Mouse (Mus musculus) MEL (cell line): ENCODE data around the gene Fbh1. TPM values are rescaled to one million over a fixed set of nuclear protein-coding genes. Genes with fewer than 3 reads are reported as not detected.

Source experiments
- DNase-seq: peaks from one replicate; pipeline ENCODE4 v3.0.0; 2011; ENCODE audit warnings: low read depth, low spot score
- H3K27ac ChIP-seq: 2 replicates; pipeline ENCODE4 v1.5.1; 2012; ENCODE audit warnings: low read depth, mild to moderate bottlenecking, control low read depth, low read length, moderate library complexity; ENCODE audit not compliant: control insufficient read depth
- H3K27me3 ChIP-seq, 2 experiments: fragments of 150-350 bp in 1 of 2; sonication (generic) in 1 of 2; 2 replicates each; pipeline ENCODE4 v1.6.1; 2012; ENCODE audit warnings: low read length in 2 of 2, mild to moderate bottlenecking in 2 of 2, improper control_type of control experiment in 1 of 2, moderate library complexity in 1 of 2; ENCODE audit not compliant: insufficient read depth in 2 of 2, control insufficient read depth in 1 of 2
- H3K36me3 ChIP-seq, 2 experiments: 2 replicates each; pipeline ENCODE4 v1.6.1; 2012 to 2014; ENCODE audit warnings: low read length in 2 of 2, improper control_type of control experiment in 1 of 2, inconsistent platforms in 1 of 2, mild to moderate bottlenecking in 1 of 2; ENCODE audit not compliant: insufficient read depth in 2 of 2, control insufficient read depth in 1 of 2
- H3K4me1 ChIP-seq, 2 experiments: fragments of 150-350 bp in 1 of 2; sonication (generic) in 1 of 2; 2 replicates each; pipeline ENCODE4 v1.6.1; 2012; ENCODE audit warnings: low read length in 2 of 2, improper control_type of control experiment in 1 of 2, mild to moderate bottlenecking in 1 of 2; ENCODE audit not compliant: insufficient read depth in 2 of 2, control insufficient read depth in 1 of 2
- H3K4me3 ChIP-seq, 2 experiments: fragments of 150-350 bp in 1 of 2; sonication (generic) in 1 of 2; 2 replicates each; pipeline ENCODE4 v1.5.1; 2012; ENCODE audit warnings: low read depth in 2 of 2, low read length in 2 of 2, mild to moderate bottlenecking in 2 of 2, moderate library complexity in 2 of 2, control low read depth in 1 of 2, improper control_type of control experiment in 1 of 2; ENCODE audit not compliant: control insufficient read depth in 1 of 2, insufficient read depth in 1 of 2
- H3K79me2 ChIP-seq: 2 replicates; pipeline ENCODE4 v1.6.1; 2012; ENCODE audit warnings: mild to moderate bottlenecking, low read length, moderate library complexity; ENCODE audit not compliant: control insufficient read depth, poor library complexity, insufficient read depth
- H3K9ac ChIP-seq: 2 replicates; pipeline ENCODE4 v1.6.1; 2012; ENCODE audit warnings: low read depth, mild to moderate bottlenecking, control low read depth, low read length, moderate library complexity; ENCODE audit not compliant: control insufficient read depth, poor library complexity, severe bottlenecking
- H3K9me3 ChIP-seq: fragments of 150-350 bp; sonication (generic); replicated peaks from 2 replicates; pipeline ENCODE4 v1.6.1; 2012; ENCODE audit warnings: mild to moderate bottlenecking, low read length, improper control_type of control experiment, moderate library complexity; ENCODE audit not compliant: insufficient read depth
- CHD1 ChIP-seq: IDR thresholded peaks from 2 replicates; pipeline ENCODE4 v1.6.1; 2012; ENCODE audit warnings: low read depth, mild to moderate bottlenecking, inconsistent platforms, low read length, improper control_type of control experiment
- CHD2 ChIP-seq: IDR thresholded peaks from 2 replicates; pipeline ENCODE4 v1.6.1; 2011; ENCODE audit warnings: low read length, improper control_type of control experiment
- CTCF ChIP-seq, 3 experiments: IDR thresholded peaks in 2 of 3; conservative IDR thresholded peaks in 1 of 3; 2 replicates each; pipeline ENCODE4 v1.5.1; 2011 to 2012; ENCODE audit warnings: low read length in 3 of 3, low read depth in 2 of 3, mild to moderate bottlenecking in 2 of 3, improper control_type of control experiment in 1 of 3, inconsistent platforms in 1 of 3, mixed read lengths in 1 of 3, moderate library complexity in 1 of 3; ENCODE audit not compliant: control insufficient read depth in 1 of 3, insufficient read depth in 1 of 3, poor library complexity in 1 of 3, severe bottlenecking in 1 of 3
- E2F4 ChIP-seq: IDR thresholded peaks from 2 replicates; pipeline ENCODE4 v1.6.1; 2011; ENCODE audit warnings: low read depth, low read length, improper control_type of control experiment, borderline replicate concordance
- ELF1 ChIP-seq: IDR thresholded peaks from 2 replicates; pipeline ENCODE4 v1.6.1; 2014; ENCODE audit warnings: low read depth, mild to moderate bottlenecking, inconsistent platforms, low read length, improper control_type of control experiment, moderate library complexity
- EP300 ChIP-seq, 2 experiments: IDR thresholded peaks; 2 replicates each; pipeline ENCODE4 v1.6.1; 2011; ENCODE audit warnings: improper control_type of control experiment in 2 of 2, low read length in 2 of 2, low read depth in 1 of 2, mild to moderate bottlenecking in 1 of 2
- ETS1 ChIP-seq: IDR thresholded peaks from 2 replicates; pipeline ENCODE4 v1.6.1; 2012; ENCODE audit warnings: low read depth, mild to moderate bottlenecking, inconsistent platforms, low read length, improper control_type of control experiment, moderate library complexity
- HCFC1 ChIP-seq: IDR thresholded peaks from 2 replicates; pipeline ENCODE4 v1.6.1; 2012; ENCODE audit warnings: low read depth, mild to moderate bottlenecking, inconsistent platforms, low read length, improper control_type of control experiment, moderate library complexity
- JUND ChIP-seq: IDR thresholded peaks from 2 replicates; pipeline ENCODE4 v1.6.1; 2011; ENCODE audit warnings: low read depth, mild to moderate bottlenecking, improper control_type of control experiment, low read length
- KAT2A ChIP-seq: conservative IDR thresholded peaks from 2 replicates; pipeline ENCODE4 v1.6.1; 2012; ENCODE audit warnings: low read depth, low read length, improper control_type of control experiment, inconsistent platforms
- MAFK ChIP-seq: IDR thresholded peaks from 2 replicates; pipeline ENCODE4 v1.6.1; 2011; ENCODE audit warnings: low read depth, mild to moderate bottlenecking, low read length, improper control_type of control experiment, borderline replicate concordance
- MAX ChIP-seq: IDR thresholded peaks from 2 replicates; pipeline ENCODE4 v1.6.1; 2011; ENCODE audit warnings: low read length, improper control_type of control experiment
- MEF2A ChIP-seq: IDR thresholded peaks from 2 replicates; pipeline ENCODE4 v1.6.1; 2014; ENCODE audit warnings: low read depth, mild to moderate bottlenecking, inconsistent platforms, low read length, improper control_type of control experiment; ENCODE audit not compliant: poor library complexity, insufficient replicate concordance, severe bottlenecking; ENCODE audit errors: extremely low read depth
- MXI1 ChIP-seq: IDR thresholded peaks from 2 replicates; pipeline ENCODE4 v1.6.1; 2011; ENCODE audit warnings: mild to moderate bottlenecking, low read depth, low read length, improper control_type of control experiment
- POLR2AphosphoS2 ChIP-seq: IDR thresholded peaks from 2 replicates; pipeline ENCODE4 v1.6.1; 2011; ENCODE audit warnings: low read length, improper control_type of control experiment
- RAD21 ChIP-seq: IDR thresholded peaks from 2 replicates; pipeline ENCODE4 v1.6.1; 2011; ENCODE audit warnings: mild to moderate bottlenecking, low read depth, low read length, improper control_type of control experiment
- RCOR1 ChIP-seq: IDR thresholded peaks from 2 replicates; pipeline ENCODE4 v1.6.1; 2012; ENCODE audit warnings: low read depth, mild to moderate bottlenecking, inconsistent platforms, low read length, improper control_type of control experiment
- SMC3 ChIP-seq: IDR thresholded peaks from 2 replicates; pipeline ENCODE4 v1.6.1; 2011; ENCODE audit warnings: low read depth, low read length, improper control_type of control experiment
- TBP ChIP-seq: IDR thresholded peaks from 2 replicates; pipeline ENCODE4 v1.8.0; 2011; ENCODE audit warnings: low read depth, low read length, improper control_type of control experiment
- TCF12 ChIP-seq: IDR thresholded peaks from 2 replicates; pipeline ENCODE4 v1.6.1; 2014; ENCODE audit warnings: low read depth, mild to moderate bottlenecking, inconsistent platforms, low read length, improper control_type of control experiment, moderate library complexity
- UBTF ChIP-seq: IDR thresholded peaks from 2 replicates; pipeline ENCODE4 v1.6.1; 2012; ENCODE audit warnings: low read depth, mild to moderate bottlenecking, inconsistent platforms, low read length, improper control_type of control experiment, moderate library complexity, borderline replicate concordance; ENCODE audit not compliant: insufficient read depth
- USF1 ChIP-seq: IDR thresholded peaks from 2 replicates; pipeline ENCODE4 v1.6.1; 2014; ENCODE audit warnings: low read depth, mild to moderate bottlenecking, inconsistent platforms, low read length, improper control_type of control experiment, moderate library complexity
- USF2 ChIP-seq, 2 experiments: IDR thresholded peaks; 2 replicates each; pipeline ENCODE4 v1.6.1; 2011 to 2012; ENCODE audit warnings: improper control_type of control experiment in 2 of 2, low read length in 2 of 2, borderline replicate concordance in 1 of 2, inconsistent platforms in 1 of 2, low read depth in 1 of 2, mild to moderate bottlenecking in 1 of 2; ENCODE audit not compliant: insufficient read depth in 1 of 2
- ZKSCAN1 ChIP-seq: IDR thresholded peaks from 2 replicates; pipeline ENCODE4 v1.6.1; 2012; ENCODE audit warnings: low read depth, mild to moderate bottlenecking, inconsistent platforms, low read length, improper control_type of control experiment, moderate library complexity
- ZMIZ1 ChIP-seq: IDR thresholded peaks from 2 replicates; pipeline ENCODE4 v1.6.1; 2012; ENCODE audit warnings: low read depth, mild to moderate bottlenecking, inconsistent platforms, low read length, improper control_type of control experiment, moderate library complexity
- ZNF384 ChIP-seq: IDR thresholded peaks from 2 replicates; pipeline ENCODE4 v1.6.1; 2012; ENCODE audit warnings: low read depth, mild to moderate bottlenecking, inconsistent platforms, low read length, improper control_type of control experiment
- polyA plus RNA-seq, 2 experiments: library from polyadenylated mRNA; stranded (reverse) in 1 of 2; unstranded in 1 of 2; fragments of >175 nt in 1 of 2; fragments of >200 nt in 1 of 2; gene quantifications; 2 replicates each; pipeline versions ENCODE4 v1.2.1 to v1.2.4; 2012; ENCODE audit warnings: low replicate concordance in 2 of 2, low read depth in 1 of 2; ENCODE audit not compliant: insufficient read length in 2 of 2, insufficient read depth in 1 of 2, missing spikeins in 1 of 2
- total RNA-seq: library from RNA; depleted of rRNA; stranded (reverse); fragments of 300-350 nt; gene quantifications from 2 replicates; pipeline ENCODE4 v1.2.3, GENCODE M21; 2012

Fbh1 gene
- total and polyA plus RNA-seq, 3 experiments: 34.9 to 44.9 TPM; not detected in 1

GRCm38 (mm10) chr2:11722564-11722963 is 54.8 kb downstream of the Fbh1 start:
- Histone ChIP-seq H3K27ac (no peak overlapping the region), H3K9ac (no peak overlapping the region), H3K9me3 (no peaks in the 10 kb centered on the region), H3K27me3 (no peaks in the 10 kb centered on the region; a peak in 1 of 4 replicates), H3K36me3 (no peaks in the 10 kb centered on the region), H3K4me3 (no peak overlapping the region)
- no peak for TF ChIP-seq CHD2
- no peak for TF ChIP-seq MEF2A
- TF ChIP-seq POLR2AphosphoS2: no peak
- TF ChIP-seq ZKSCAN1: no peak
- no peak for TF ChIP-seq ELF1
- no peak for TF ChIP-seq UBTF
- no peak for TF ChIP-seq ZMIZ1
- no peak for TF ChIP-seq RAD21
- TF ChIP-seq TCF12: no peak
- TF ChIP-seq MAX: no peak
- no peak for TF ChIP-seq HCFC1
- TF ChIP-seq, all 39 proteins: peak for 0
- no peaks in the 10 kb centered on the region for H3K4me1 ChIP-seq
- no peaks in the 10 kb centered on the region for H3K79me2 ChIP-seq
- no peak for DNase-seq

- Histone ChIP-seq H3K9me3 (no peaks in the 10 kb centered on the region), H3K27ac (no peak overlapping the region)
Observed at GRCm38 (mm10) chr2:11718573-11718972, 58.8 kb downstream of the Fbh1 start.

GRCm38 (mm10) chr2:11714535-11714934 is 62.8 kb downstream of the Fbh1 start:
- no peaks in the 10 kb centered on the region for H3K27me3 ChIP-seq
- no peak overlapping the region for H3K4me3 ChIP-seq
- H3K9ac ChIP-seq: no peak overlapping the region
- TF ChIP-seq KAT2A: no peak
- no peak for TF ChIP-seq SMC3
- TF ChIP-seq TCF12: no peak
- TF ChIP-seq TBP: no peak
- TF ChIP-seq MXI1: no peak
- TF ChIP-seq MAX: no peak
- no peak for TF ChIP-seq MAFK
- no peak for TF ChIP-seq EP300 (IDR thresholded peaks at IDR 0.05; ENCODE audit: low read depth in 1 of 2, low read length in 2 of 2)
- TF ChIP-seq ETS1: no peak
- TF ChIP-seq CTCF (IDR thresholded peaks at IDR 0.05 in 2 of 3, conservative IDR thresholded peaks at IDR 0.05 in 1 of 3; ENCODE audit: control insufficient read depth in 1 of 3, insufficient read depth in 1 of 3, low read depth in 2 of 3, low read length in 3 of 3, poor library complexity in 1 of 3, severe bottlenecking in 1 of 3): no peak
- TF ChIP-seq E2F4: no peak
- TF ChIP-seq USF1: no peak
- no peak for TF ChIP-seq USF2 (IDR thresholded peaks at IDR 0.05; ENCODE audit: borderline replicate concordance in 1 of 2, insufficient read depth in 1 of 2, low read depth in 1 of 2, low read length in 2 of 2)
- TF ChIP-seq JUND: no peak
- TF ChIP-seq MEF2A: no peak
- no peak for TF ChIP-seq RCOR1
- TF ChIP-seq CHD1: no peak
- H3K27ac ChIP-seq: no peak overlapping the region
- H3K36me3 ChIP-seq: no peaks in the 10 kb centered on the region
- no peaks in the 10 kb centered on the region for H3K79me2 ChIP-seq
- no peak for DNase-seq
- no peaks in the 10 kb centered on the region for H3K9me3 ChIP-seq
- 0 out of 4 replicates have a peak, but pooled peaks cover 0 to 3% of the 10 kb centered on the region in 2 experiments for H3K4me1 ChIP-seq

More at GRCm38 (mm10) chr2:11718573-11718972, 58.8 kb downstream of the Fbh1 start:
- no peak for DNase-seq
- H3K79me2 ChIP-seq: no peaks in the 10 kb centered on the region
- no peaks in the 10 kb centered on the region; a peak in 1 of 4 replicates for H3K27me3 ChIP-seq
- no peaks in the 10 kb centered on the region for H3K4me1 ChIP-seq
- no peak for TF ChIP-seq ZNF384
- TF ChIP-seq RAD21: no peak
- no peak overlapping the region for H3K9ac ChIP-seq
- H3K36me3 ChIP-seq: no peaks in the 10 kb centered on the region
- H3K4me3 ChIP-seq: no peak overlapping the region
